ENCODE assay signal across 8 mouse cellular contexts in the genomic region with DNA sequence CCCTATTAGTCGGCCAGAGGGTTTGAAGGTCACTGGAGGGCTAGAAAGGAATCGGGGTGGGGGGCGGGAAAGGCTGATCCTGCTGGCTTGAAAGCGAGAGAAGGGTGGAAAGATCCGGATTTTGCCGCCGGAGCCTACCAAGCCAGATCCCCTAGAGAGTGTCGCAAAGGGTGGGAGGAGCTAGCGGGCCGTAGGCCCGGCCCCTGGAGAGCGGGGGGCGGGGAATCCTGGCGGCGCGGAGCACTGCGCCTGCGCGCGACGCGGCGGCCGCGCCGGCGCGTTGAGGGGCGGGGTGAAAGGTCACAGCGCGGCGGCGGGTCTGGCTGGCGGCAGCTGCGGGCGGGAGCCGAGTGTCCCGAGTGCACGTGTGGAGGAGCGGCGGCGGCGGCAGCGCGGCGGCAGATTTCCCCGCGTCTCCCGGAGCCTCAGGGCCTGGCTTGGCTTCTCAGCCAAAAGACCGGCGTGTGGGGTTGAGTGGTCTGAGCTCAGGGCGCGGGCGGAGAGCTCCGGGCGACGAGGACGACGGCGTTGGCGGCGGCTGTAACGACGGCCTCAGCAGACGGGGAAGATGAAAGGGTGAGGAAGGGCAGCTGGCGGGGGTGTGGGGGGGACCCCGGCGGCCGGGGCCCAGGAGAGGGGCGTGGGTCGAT. TPM values are rescaled to one million over a fixed set of nuclear protein-coding genes. Genes with fewer than 3 reads are reported as not detected.
DNase-seq lines count a peak whose midpoint lies in the region; ATAC-seq and TF ChIP-seq lines count a peak whose summit lies in the region.

A gene (minus strand): TSS at position 170 of the 650 bp plus-strand sequence.
A gene (plus strand): TSS at position 295 of the 650 bp plus-strand sequence.

- H3K36me3 ChIP-seq in embryonic facial prominence, embryonic 14.5 days (ENCODE audit: control insufficient read depth, insufficient read depth, low read length): no peaks in the 10 kb centered on the region
- H3K36me3 ChIP-seq in kidney, embryonic 14.5 days (ENCODE audit: control insufficient read depth, insufficient read depth, low read length): no peaks in the 10 kb centered on the region
- no peaks in the 10 kb centered on the region for H3K36me3 ChIP-seq in liver, adult 2 months (ENCODE audit: control insufficient read depth, insufficient read depth, low read length)
- no peaks in the 10 kb centered on the region for H3K36me3 ChIP-seq in myocyte (ENCODE audit: control insufficient read depth, insufficient read depth)
- H3K36me3 ChIP-seq in splenic B cell, adult 2 months (ENCODE audit: control insufficient read depth, insufficient read depth, low read length, poor library complexity, severe bottlenecking): no peaks in the 10 kb centered on the region

- no peaks in the 10 kb centered on the region for H3K9me3 ChIP-seq in embryonic facial prominence, embryonic 14.5 days (ENCODE audit: control insufficient read depth, low read length)
- H3K9me3 ChIP-seq in kidney, embryonic 14.5 days (ENCODE audit: control insufficient read depth, low read length): no peaks in the 10 kb centered on the region

- WGBS in embryonic facial prominence, embryonic 14.5 days: 1% methylated on average over 41 of the region's 71 CpGs
- WGBS in kidney, embryonic 14.5 days: under 1% methylated on average over 54 of the region's 71 CpGs
- under 1% methylated on average over 70 of the region's 71 CpGs for WGBS in liver, adult 2 months

- H3K4me3 ChIP-seq in embryonic facial prominence, embryonic 14.5 days (ENCODE audit: low read depth, low read length): peak within 1 kb of the TSS; percentile 99
- H3K4me3 ChIP-seq in kidney, embryonic 14.5 days (ENCODE audit: low read length): peak within 1 kb of the TSS; percentile 94
- peak within 1 kb of the TSS; percentile 100 for H3K4me3 ChIP-seq in liver, adult 2 months (ENCODE audit: insufficient read depth, low read depth, low read length)
- peak within 1 kb of the TSS; percentile 91 for H3K4me3 ChIP-seq in myocyte

- H3K27me3 ChIP-seq in embryonic facial prominence, embryonic 14.5 days (replicated peaks; ENCODE audit: control insufficient read depth, insufficient read depth, low read length): no peaks in the 10 kb centered on the region
- H3K27me3 ChIP-seq in kidney, embryonic 14.5 days (ENCODE audit: control insufficient read depth, insufficient read depth, low read length): no peaks in the 10 kb centered on the region
- H3K27me3 ChIP-seq in liver, adult 2 months (ENCODE audit: control insufficient read depth, insufficient read depth, low read length): no peaks in the 10 kb centered on the region
- no peaks in the 10 kb centered on the region for H3K27me3 ChIP-seq in myocyte (ENCODE audit: control insufficient read depth, insufficient read depth, insufficient read length)
- H3K27me3 ChIP-seq in splenic B cell, adult 2 months (ENCODE audit: control insufficient read depth, insufficient read depth, low read length, poor library complexity, severe bottlenecking): no peaks in the 10 kb centered on the region

- peak within 1 kb of the TSS; percentile 32 for H3ac ChIP-seq in myocyte (ENCODE audit: control insufficient read depth, insufficient read length)

- H3K4me2 ChIP-seq in embryonic facial prominence, embryonic 14.5 days (ENCODE audit: low read depth, low read length): peak within 1 kb of the TSS; percentile 96
- H3K4me2 ChIP-seq in kidney, embryonic 14.5 days (replicated peaks; ENCODE audit: low read depth, low read length): peak within 1 kb of the TSS; percentile 80
- H3K4me2 ChIP-seq in myocyte (ENCODE audit: low read depth): peak within 1 kb of the TSS; percentile 92

- ATAC-seq in embryonic facial prominence, embryonic 14.5 days (ENCODE audit: low read depth): peak; percentile 86
- ATAC-seq in kidney, embryonic 14.5 days (ENCODE audit: low FRiP score, low TSS enrichment): peak; percentile 94

- peaks cover 10% of the 10 kb centered on the region for H3K4me1 ChIP-seq in embryonic facial prominence, embryonic 14.5 days (ENCODE audit: control insufficient read depth, insufficient read depth, low read length)
- peaks cover 13% of the 10 kb centered on the region for H3K4me1 ChIP-seq in kidney, embryonic 14.5 days (ENCODE audit: control insufficient read depth, insufficient read depth, low read length)
- peaks cover 16% of the 10 kb centered on the region for H3K4me1 ChIP-seq in liver, adult 2 months (ENCODE audit: control insufficient read depth, insufficient read depth, low read length)

- 0 out of 2 replicates have a peak, but pooled peaks have one; percentile 60 for TF ChIP-seq POLR2A in liver, adult 2 months (IDR thresholded peaks at IDR 0.05; ENCODE audit: extremely low read depth, insufficient read depth, low read length)
- peak; percentile 95 for TF ChIP-seq POLR2A in myocyte (IDR thresholded peaks at IDR 0.05; ENCODE audit: insufficient read length, low read depth)

- H3K9ac ChIP-seq in embryonic facial prominence, embryonic 14.5 days (ENCODE audit: low read depth, low read length): peak within 1 kb of the TSS; percentile 96
- H3K9ac ChIP-seq in kidney, embryonic 14.5 days (ENCODE audit: low read depth, low read length): peak within 1 kb of the TSS; percentile 96
- H3K9ac ChIP-seq in liver, adult 2 months (ENCODE audit: low read depth, low read length): peak within 1 kb of the TSS; percentile 97

- TF ChIP-seq CTCF in liver, adult 2 months (IDR thresholded peaks at IDR 0.05; ENCODE audit: low read depth, low read length): no peak

- peak within 1 kb of the TSS; percentile 97 for H3K27ac ChIP-seq in embryonic facial prominence, embryonic 14.5 days (replicated peaks; ENCODE audit: low read depth, low read length)
- peak within 1 kb of the TSS; percentile 99 for H3K27ac ChIP-seq in kidney, embryonic 14.5 days (ENCODE audit: low read depth, low read length)
- H3K27ac ChIP-seq in liver, adult 2 months (replicated peaks; ENCODE audit: insufficient read depth, low read depth, low read length): peak within 1 kb of the TSS; percentile 99

- peaks cover 8% of the 10 kb centered on the region; the same call in 1 of the 2 replicates for H3K79me2 ChIP-seq in liver, adult 2 months (ENCODE audit: control insufficient read depth, insufficient read depth, low read length)
- H3K79me2 ChIP-seq in myocyte (ENCODE audit: control insufficient read depth, insufficient read depth): peaks cover 84% of the 10 kb centered on the region

- peak; percentile 94 for DNase-seq in 3T3-L1 (ENCODE audit: low read depth, low spot score)
- DNase-seq in adrenal gland, postnatal 4 days (ENCODE audit: low spot score in 2 of 2): peak; percentile 87 to 91
- DNase-seq in embryonic facial prominence, embryonic 14.5 days (ENCODE audit: low spot score): peak; percentile 97
- peak; percentile 85 for DNase-seq in heart, adult 8-10 months (ENCODE audit: low spot score)
- peak; percentile 80 for DNase-seq in liver, adult 2 months (ENCODE audit: extremely low read depth, low read depth, low spot score)
- DNase-seq in splenic B cell, adult 2 months (ENCODE audit: low read depth, low spot score): peak; percentile 95

TF ChIP-seq in myocyte, 11 proteins besides CTCF, POLR2A, EP300 and RAD21:
- TF ChIP-seq USF1 (IDR thresholded peaks at IDR 0.05; ENCODE audit: low read depth) (no peak), POLR2AphosphoS2 (IDR thresholded peaks at IDR 0.05; ENCODE audit: insufficient read length, low read depth) (peak; percentile 93), MYOD1 (IDR thresholded peaks at IDR 0.05; ENCODE audit: control insufficient read depth in 1 of 3, insufficient read length in 2 of 3, low read depth in 2 of 3) (peak in 2 of 3 experiments; percentile 58 to 81), TCF12 (IDR thresholded peaks at IDR 0.05; ENCODE audit: insufficient read depth, poor library complexity, severe bottlenecking) (no peak), MAX (IDR thresholded peaks at IDR 0.05; ENCODE audit: low read depth) (no peak), REST (IDR thresholded peaks at IDR 0.05; ENCODE audit: insufficient read depth, insufficient read length) (no peak), SRF (IDR thresholded peaks at IDR 0.05; ENCODE audit: control insufficient read depth, insufficient read length, low read depth) (no peak), TCF3 (IDR thresholded peaks at IDR 0.05; ENCODE audit: insufficient read length, low read depth) (peak; percentile 14), E2F4 (IDR thresholded peaks at IDR 0.05; ENCODE audit: insufficient read depth) (peak; percentile 19), MYOG (IDR thresholded peaks at IDR 0.05; ENCODE audit: control insufficient read depth in 1 of 3, insufficient read depth in 1 of 3, insufficient read length in 2 of 3, low read depth in 2 of 3) (peak in 2 of 3 experiments; percentile 73 to 84), CEBPB (IDR thresholded peaks at IDR 0.05; ENCODE audit: insufficient read depth, poor library complexity, severe bottlenecking) (no peak)
TF ChIP-seq in myocyte: peak in this region for 5.

RNA-seq across cellular contexts. Expression of the first gene that starts in this region (rescaled TPM):
- total RNA-seq in adrenal gland, postnatal 4 days (2021): 100 to 1,000 TPM in 1 of 2 experiments, 10 to 100 TPM in 1; 91.2 to 121 TPM
- 75.2 and 76.2 TPM in 2 replicates for polyA plus RNA-seq in embryonic facial prominence, embryonic 14.5 days (2014; fragmentation: Nextera tagmentation; extraction: Ambion mirVana)
- total RNA-seq in heart, adult 8-10 months (2022): 10 to 100 TPM; 20.2 to 26.2 (median 24.9) TPM
- 49.1 and 75.6 TPM in 2 replicates for polyA plus RNA-seq in kidney, embryonic 14.5 days (2014; fragmentation: Nextera tagmentation; extraction: Ambion mirVana)
- total RNA-seq in liver, adult 2 months (2014; rRNA removed): 39.2 and 40.8 TPM in 2 replicates
- 11.9 and 13.0 TPM in 2 replicates for polyA plus RNA-seq in liver, adult 2 months (2012; rRNA removed)
- polyA plus RNA-seq in myocyte (2012; fragmentation: generic; extraction: Trizol): 28.7 TPM

RNA-seq across cellular contexts. Expression of the second gene that starts in this region (rescaled TPM):
- total RNA-seq in adrenal gland, postnatal 4 days (2021): 10 to 100 TPM; 90.3 to 93.8 TPM
- 88.8 and 92.1 TPM in 2 replicates for polyA plus RNA-seq in embryonic facial prominence, embryonic 14.5 days (2014; fragmentation: Nextera tagmentation; extraction: Ambion mirVana)
- 10 to 100 TPM; 54.3 to 58.7 (median 55.4) TPM for total RNA-seq in heart, adult 8-10 months (2022)
- polyA plus RNA-seq in kidney, embryonic 14.5 days (2014; fragmentation: Nextera tagmentation; extraction: Ambion mirVana): 70.9 and 77.4 TPM in 2 replicates
- total RNA-seq in liver, adult 2 months (2014; rRNA removed): 28.4 and 29.7 TPM in 2 replicates
- 11.0 and 14.8 TPM in 2 replicates for polyA plus RNA-seq in liver, adult 2 months (2012; rRNA removed)
- 34.7 TPM for polyA plus RNA-seq in myocyte (2012; fragmentation: generic; extraction: Trizol)

Comparison
In these comparisons a context has a peak if more than half of its experiments do, and no peak if none do; other contexts are left out.
1. Peak in every context shown above with its lines: DNase-seq, ATAC-seq, H3K4me3 ChIP-seq and H3K27ac ChIP-seq.